Mouse (Mus musculus): ENCODE data around the gene Pdgfra. TPM values are rescaled to one million over a fixed set of nuclear protein-coding genes. Genes with fewer than 3 reads are reported as not detected.

Pdgfra gene
- polyA plus RNA-seq, 1 experiment from 2014 or later: 26.5 TPM

DNA sequence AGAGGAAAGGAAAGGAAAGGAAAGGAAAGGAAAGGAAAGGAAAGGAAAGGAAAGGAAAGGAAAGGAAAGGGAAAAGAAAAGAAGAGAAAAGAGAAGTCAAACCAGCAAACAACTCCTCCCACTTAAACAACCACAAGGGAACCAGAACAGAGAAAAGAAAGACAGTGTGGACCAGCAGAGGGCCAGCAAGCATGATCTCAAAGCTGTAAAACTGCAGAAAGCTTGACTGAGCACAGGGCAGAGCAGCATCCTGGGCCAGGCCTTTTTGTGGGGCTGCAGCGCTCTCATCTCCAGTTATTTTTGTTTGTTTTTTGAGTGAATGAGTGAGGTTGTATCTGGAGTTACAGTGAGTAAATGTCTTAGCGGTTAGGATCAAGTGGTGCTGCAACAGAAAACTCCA is 6.8 kb upstream of the Pdgfra start:
- H3K36me3 ChIP-seq (ENCODE audit: control insufficient read depth, insufficient read depth, low read length): no peaks in the 10 kb centered on the region
- no peak overlapping the region for H3K9ac ChIP-seq (ENCODE audit: low read depth, low read length)
- H3K27me3 ChIP-seq (ENCODE audit: control insufficient read depth, insufficient read depth, low read length): peaks cover 54% of the 10 kb centered on the region
- no peak overlapping the region for H3K4me3 ChIP-seq (ENCODE audit: low read depth, low read length)
- 73% methylated on average over 2 of the region's 2 CpGs for WGBS
- no peak for DNase-seq (ENCODE audit: low spot score)
- H3K4me2 ChIP-seq (replicated peaks; ENCODE audit: low read depth, low read length): no peak overlapping the region
- H3K9me3 ChIP-seq (ENCODE audit: control insufficient read depth, low read length): no peaks in the 10 kb centered on the region
- no peak for ATAC-seq (ENCODE audit: low FRiP score)
- H3K4me1 ChIP-seq (replicated peaks; ENCODE audit: control insufficient read depth, insufficient read depth, low read length): 0 out of 2 replicates have a peak, but pooled peaks cover 6% of the 10 kb centered on the region
- H3K27ac ChIP-seq (ENCODE audit: low read depth, low read length): no peak overlapping the region

DNA sequence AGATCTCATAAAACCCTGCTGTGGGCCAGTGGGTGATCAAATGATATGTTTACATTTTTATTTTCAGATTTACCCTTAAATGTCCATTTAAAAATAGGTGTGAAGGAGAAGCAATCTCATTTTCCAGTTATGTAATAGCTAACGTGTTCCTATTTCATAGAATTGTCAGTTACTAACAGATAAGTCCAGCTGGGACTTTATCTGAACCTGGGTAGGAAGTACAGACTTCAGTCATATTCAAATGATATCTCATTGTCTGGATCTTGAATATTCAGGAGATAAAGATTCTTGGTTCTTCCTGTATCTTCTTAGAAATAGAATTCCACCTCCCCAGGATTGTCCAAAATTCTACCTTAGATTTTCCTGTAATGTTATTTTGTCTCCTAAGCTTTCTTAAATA is 5.6 kb upstream of the Pdgfra start:
- no peak overlapping the region for H3K9ac ChIP-seq (ENCODE audit: low read depth, low read length)
- 88% methylated on average over 1 of the region's 1 CpGs for WGBS

DNA sequence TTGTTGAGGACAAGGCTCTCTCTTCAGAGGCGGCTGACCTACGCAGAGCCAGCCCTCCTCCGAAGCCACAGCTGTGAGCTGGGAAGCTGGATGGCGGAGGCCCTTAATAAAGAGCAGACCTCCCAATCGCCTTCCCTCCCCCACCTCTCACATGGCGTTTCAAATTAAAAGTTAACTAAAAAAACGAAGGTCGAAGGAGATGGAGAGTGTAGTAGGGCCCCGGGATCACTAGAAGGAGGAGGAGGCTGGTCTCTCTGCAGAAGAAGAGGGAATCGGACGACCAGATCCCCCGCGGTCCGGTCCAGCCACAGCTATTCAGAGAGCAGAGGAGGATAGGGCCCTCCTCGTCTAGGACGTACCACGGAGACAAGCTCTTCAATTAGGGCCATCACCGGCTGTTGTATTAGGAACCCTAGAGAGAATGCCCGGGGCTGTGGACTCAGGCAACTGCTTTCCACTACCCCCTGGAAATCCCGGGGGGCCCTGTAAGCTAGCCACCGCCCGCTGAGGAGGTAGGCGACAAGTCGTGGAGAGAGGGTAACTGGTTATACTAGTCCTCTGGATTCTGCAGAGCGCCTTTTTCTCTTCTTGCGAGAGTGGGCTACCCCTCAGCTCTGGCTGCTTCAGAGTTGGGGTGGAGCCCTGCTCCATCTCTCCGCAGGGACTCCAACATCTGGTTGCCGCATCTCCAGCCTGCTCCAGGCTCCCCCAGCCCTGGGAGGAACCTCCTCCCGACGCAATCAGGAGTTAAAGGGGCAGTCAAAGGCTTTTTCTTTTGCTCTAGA is 3.6 kb upstream of the Pdgfra start:
- DNase-seq (ENCODE audit: low spot score) (peak; percentile 66), ATAC-seq (ENCODE audit: low FRiP score) (no peak)
- under 1% methylated on average over 29 of the region's 30 CpGs for WGBS
- Histone ChIP-seq H3K36me3 (ENCODE audit: control insufficient read depth, insufficient read depth, low read length) (no peaks in the 10 kb centered on the region), H3K27ac (ENCODE audit: low read depth, low read length) (no peak overlapping the region), H3K4me3 (ENCODE audit: low read depth, low read length) (no peak overlapping the region), H3K9me3 (ENCODE audit: control insufficient read depth, low read length) (no peaks in the 10 kb centered on the region), H3K9ac (ENCODE audit: low read depth, low read length) (no peak overlapping the region), H3K27me3 (ENCODE audit: control insufficient read depth, insufficient read depth, low read length) (peaks cover 66% of the 10 kb centered on the region), H3K4me1 (replicated peaks; ENCODE audit: control insufficient read depth, insufficient read depth, low read length) (0 out of 2 replicates have a peak, but pooled peaks cover 6% of the 10 kb centered on the region), H3K4me2 (replicated peaks; ENCODE audit: low read depth, low read length) (peak overlapping the region; percentile 31)

More for the DNA sequence above, 5.6 kb upstream of the Pdgfra start:
- H3K9me3 ChIP-seq (ENCODE audit: control insufficient read depth, low read length): no peaks in the 10 kb centered on the region
- no peak overlapping the region for H3K27ac ChIP-seq (ENCODE audit: low read depth, low read length)
- no peak for ATAC-seq (ENCODE audit: low FRiP score)
- no peak overlapping the region for H3K4me2 ChIP-seq (replicated peaks; ENCODE audit: low read depth, low read length)
- no peak overlapping the region for H3K4me3 ChIP-seq (ENCODE audit: low read depth, low read length)
- peaks cover 59% of the 10 kb centered on the region for H3K27me3 ChIP-seq (ENCODE audit: control insufficient read depth, insufficient read depth, low read length)
- DNase-seq (ENCODE audit: low spot score): no peak
- 0 out of 2 replicates have a peak, but pooled peaks cover 6% of the 10 kb centered on the region for H3K4me1 ChIP-seq (replicated peaks; ENCODE audit: control insufficient read depth, insufficient read depth, low read length)
- no peaks in the 10 kb centered on the region for H3K36me3 ChIP-seq (ENCODE audit: control insufficient read depth, insufficient read depth, low read length)

DNA sequence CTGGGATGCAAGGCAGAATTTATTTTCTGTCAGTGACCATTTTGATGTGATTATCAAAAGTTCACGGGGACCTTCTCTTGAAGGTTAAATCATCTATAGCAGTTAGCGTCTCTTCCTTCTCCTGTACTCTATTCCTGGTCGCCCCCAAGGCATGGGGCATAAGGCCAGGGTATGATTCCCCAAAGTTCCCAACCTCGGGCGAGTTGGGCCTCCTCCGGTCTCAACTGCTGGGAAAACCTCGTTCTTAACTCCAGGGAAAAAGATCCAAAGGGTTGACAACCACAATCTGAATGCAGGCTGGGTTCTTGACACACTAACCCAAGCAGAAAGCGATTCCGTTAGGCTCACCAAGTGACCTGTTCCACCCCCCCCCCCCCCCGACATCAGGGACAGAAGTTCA is 2.7 kb upstream of the Pdgfra start:
- peak; percentile 49 for DNase-seq (ENCODE audit: low spot score)
- H3K4me3 ChIP-seq (ENCODE audit: low read depth, low read length): peak overlapping the region; percentile 13; the same call in 1 of the 2 replicates
- WGBS: under 1% methylated on average over 9 of the region's 10 CpGs

DNA sequence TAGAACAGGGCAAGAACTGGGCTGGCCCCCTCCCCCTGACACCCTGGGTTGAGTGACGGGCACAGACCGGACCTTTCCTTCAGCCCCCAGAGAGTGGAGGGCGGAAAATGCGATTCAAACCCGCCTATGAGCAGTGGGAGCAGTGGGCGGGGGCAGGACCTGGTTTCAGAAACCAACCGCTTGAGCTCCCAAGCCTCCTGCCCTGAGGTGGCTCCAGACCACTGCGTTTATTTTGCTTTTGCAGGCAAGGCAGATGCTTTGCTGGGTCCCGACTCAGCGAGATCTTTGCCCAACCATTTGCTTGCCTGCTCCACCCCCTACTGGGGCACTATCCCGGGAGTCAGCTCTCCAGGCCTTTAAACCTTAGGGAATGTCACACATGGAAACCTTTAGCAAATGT is 2.2 kb upstream of the Pdgfra start:
- H3K4me3 ChIP-seq (ENCODE audit: low read depth, low read length): peak overlapping the region; percentile 13; the same call in 1 of the 2 replicates
- 0% methylated on average over 11 of the region's 11 CpGs for WGBS
- ATAC-seq (ENCODE audit: low FRiP score): 0 out of 2 replicates have a peak, but pooled peaks have one; percentile 28

More for the DNA sequence above, 2.7 kb upstream of the Pdgfra start:
- H3K27ac ChIP-seq (ENCODE audit: low read depth, low read length): no peak overlapping the region
- H3K9me3 ChIP-seq (ENCODE audit: control insufficient read depth, low read length): no peaks in the 10 kb centered on the region
- H3K27me3 ChIP-seq (ENCODE audit: control insufficient read depth, insufficient read depth, low read length): peaks cover 70% of the 10 kb centered on the region
- no peak for ATAC-seq (ENCODE audit: low FRiP score)
- H3K36me3 ChIP-seq (ENCODE audit: control insufficient read depth, insufficient read depth, low read length): no peaks in the 10 kb centered on the region
- H3K4me1 ChIP-seq (replicated peaks; ENCODE audit: control insufficient read depth, insufficient read depth, low read length): peaks cover 6% of the 10 kb centered on the region; the same call in 1 of the 2 replicates
- H3K4me2 ChIP-seq (replicated peaks; ENCODE audit: low read depth, low read length): peak overlapping the region; percentile 25; the same call in 1 of the 2 replicates
- no peak overlapping the region for H3K9ac ChIP-seq (ENCODE audit: low read depth, low read length)

DNA sequence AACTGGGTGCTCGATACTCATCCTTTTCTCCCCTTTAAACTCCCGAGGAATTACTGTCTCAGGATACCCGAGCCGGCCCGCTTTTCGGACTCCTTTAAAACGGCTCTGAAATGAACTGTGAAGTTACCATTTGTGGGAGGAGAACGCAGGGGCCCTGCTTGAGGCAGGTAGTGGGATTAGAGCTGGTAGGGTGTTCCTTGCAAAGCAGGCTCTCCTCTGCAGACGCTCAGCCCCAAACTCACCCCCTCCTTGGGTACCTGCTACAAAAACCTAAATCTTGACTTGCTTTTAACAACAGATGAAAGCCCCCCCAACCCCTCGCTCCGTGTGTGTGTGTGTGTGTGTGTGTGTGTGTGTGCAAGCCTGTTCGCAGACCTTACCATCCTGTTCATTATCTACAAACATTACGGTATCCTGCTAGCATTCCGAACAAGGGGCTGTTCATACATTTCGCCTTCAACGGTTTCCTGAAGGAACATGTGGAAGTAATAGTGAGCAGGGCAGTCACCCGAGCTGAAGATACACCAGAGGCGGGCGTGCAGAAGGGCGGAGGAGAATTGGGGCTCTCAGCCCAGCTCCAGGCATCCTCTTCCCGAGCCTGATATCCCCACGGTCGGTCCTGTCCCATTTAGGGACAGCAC is 1.6 kb upstream of the Pdgfra start:
- H3K36me3 ChIP-seq (ENCODE audit: control insufficient read depth, insufficient read depth, low read length): no peaks in the 10 kb centered on the region
- H3K27me3 ChIP-seq (ENCODE audit: control insufficient read depth, insufficient read depth, low read length): peaks cover 69% of the 10 kb centered on the region
- ATAC-seq (ENCODE audit: low FRiP score) (no peak), DNase-seq (ENCODE audit: low spot score) (peak; percentile 66)
- H3K9me3 ChIP-seq (ENCODE audit: control insufficient read depth, low read length): no peaks in the 10 kb centered on the region
- peaks cover 9% of the 10 kb centered on the region; the same call in 1 of the 2 replicates for H3K4me1 ChIP-seq (replicated peaks; ENCODE audit: control insufficient read depth, insufficient read depth, low read length)
- WGBS: 2% methylated on average over 23 of the region's 23 CpGs
- H3K27ac ChIP-seq (ENCODE audit: low read depth, low read length): 0 out of 2 replicates have a peak overlapping the region, but pooled peaks have one; percentile 5
- no peak overlapping the region for H3K4me3 ChIP-seq (ENCODE audit: low read depth, low read length)
- H3K4me2 ChIP-seq (replicated peaks; ENCODE audit: low read depth, low read length): peak overlapping the region; percentile 31; the same call in 1 of the 2 replicates
- H3K9ac ChIP-seq (ENCODE audit: low read depth, low read length): no peak overlapping the region

More for the DNA sequence above, 2.2 kb upstream of the Pdgfra start:
- H3K27me3 ChIP-seq (ENCODE audit: control insufficient read depth, insufficient read depth, low read length): peaks cover 68% of the 10 kb centered on the region
- H3K9me3 ChIP-seq (ENCODE audit: control insufficient read depth, low read length): no peaks in the 10 kb centered on the region
- H3K4me1 ChIP-seq (replicated peaks; ENCODE audit: control insufficient read depth, insufficient read depth, low read length): peaks cover 9% of the 10 kb centered on the region; the same call in 1 of the 2 replicates
- no peaks in the 10 kb centered on the region for H3K36me3 ChIP-seq (ENCODE audit: control insufficient read depth, insufficient read depth, low read length)
- H3K4me2 ChIP-seq (replicated peaks; ENCODE audit: low read depth, low read length): peak overlapping the region; percentile 25
- no peak overlapping the region for H3K27ac ChIP-seq (ENCODE audit: low read depth, low read length)
- H3K9ac ChIP-seq (ENCODE audit: low read depth, low read length): no peak overlapping the region
- DNase-seq (ENCODE audit: low spot score): no peak

DNA sequence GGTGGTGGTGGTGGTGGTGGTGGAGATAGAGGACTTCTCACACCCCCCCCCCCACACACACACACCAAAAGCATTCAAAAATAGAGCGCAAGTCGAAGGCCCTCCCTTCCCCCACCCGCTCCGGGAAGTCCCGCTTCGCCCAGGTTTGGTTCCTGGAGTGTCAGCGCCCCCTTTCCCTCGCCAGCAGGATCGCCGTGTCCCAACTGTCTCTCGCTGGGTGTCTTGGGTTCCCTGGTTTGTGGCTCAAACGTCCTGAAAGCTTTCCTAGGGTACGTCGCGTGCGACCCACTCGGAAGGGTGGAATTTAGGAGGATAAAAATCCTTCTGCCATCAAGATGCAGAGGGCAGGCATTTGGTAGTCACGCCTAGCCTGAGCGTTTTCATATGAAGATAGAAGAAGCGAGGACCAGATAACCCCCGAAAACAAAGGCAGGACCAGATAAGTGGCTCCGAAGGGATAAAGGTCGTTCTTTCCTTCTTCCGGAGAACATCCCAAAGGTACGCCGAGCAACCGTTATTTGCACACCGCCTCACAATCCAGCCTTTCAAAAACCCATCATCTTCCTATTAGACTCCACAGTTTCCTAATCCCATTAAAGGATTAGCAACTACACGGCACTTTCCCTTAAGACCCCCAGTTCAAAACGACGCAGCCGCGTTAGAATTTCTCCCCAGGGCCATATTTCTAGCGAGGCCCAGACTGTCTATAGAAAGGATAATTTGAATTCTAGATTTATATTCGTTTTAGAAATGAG is 769 bp upstream of the Pdgfra start:
- Histone ChIP-seq H3K9ac (ENCODE audit: low read depth, low read length) (no peak overlapping the region), H3K27ac (ENCODE audit: low read depth, low read length) (no peak overlapping the region), H3K9me3 (ENCODE audit: control insufficient read depth, low read length) (no peaks in the 10 kb centered on the region), H3K4me1 (replicated peaks; ENCODE audit: control insufficient read depth, insufficient read depth, low read length) (peaks cover 9% of the 10 kb centered on the region; the same call in 1 of the 2 replicates), H3K4me2 (replicated peaks; ENCODE audit: low read depth, low read length) (peak overlapping the region; percentile 31), H3K4me3 (ENCODE audit: low read depth, low read length) (peak overlapping the region; percentile 20), H3K27me3 (ENCODE audit: control insufficient read depth, insufficient read depth, low read length) (peaks cover 64% of the 10 kb centered on the region), H3K36me3 (ENCODE audit: control insufficient read depth, insufficient read depth, low read length) (no peaks in the 10 kb centered on the region)
- DNase-seq (ENCODE audit: low spot score) (peak; percentile 83), ATAC-seq (ENCODE audit: low FRiP score) (no peak)
- under 1% methylated on average over 35 of the region's 35 CpGs for WGBS
